22 mouse cellular contexts compared by ENCODE assay signal in genomic region chr15:77126674-77127073, GRCm38 (mm10).
DNase-seq lines count a peak whose midpoint lies in the region; ATAC-seq and TF ChIP-seq lines count a peak whose summit lies in the region.
"Had no signal": no experiment of that assay in that cellular context is flagged by ENCODE, and none has a peak within 500 bp of the region (broad histone marks: within the 10 kb centered on the region; RNA-seq: fewer than 3 reads in every experiment).

No protein-coding gene starts in this region.

- no peaks in the 10 kb centered on the region for H3K9me3 ChIP-seq in liver, embryonic 12.5 days (replicated peaks)
- no peaks in the 10 kb centered on the region for H3K9me3 ChIP-seq in midbrain, embryonic 11.5 days (ENCODE audit: control insufficient read depth, low read length)
- H3K9me3 ChIP-seq in midbrain, embryonic 15.5 days: no peaks in the 10 kb centered on the region
- H3K9me3 ChIP-seq in forebrain, embryonic 15.5 days: no peaks in the 10 kb centered on the region
- H3K9me3 ChIP-seq: embryonic facial prominence, embryonic 13.5 days; embryonic facial prominence, embryonic 15.5 days; forebrain, embryonic 10.5 days; forebrain, embryonic 12.5 days had no signal

- ATAC-seq in liver, embryonic 12.5 days: no peak
- no peak for ATAC-seq in midbrain, embryonic 11.5 days (ENCODE audit: low FRiP score)
- no peak for ATAC-seq in midbrain, embryonic 15.5 days (replicated peaks)
- ATAC-seq in forebrain, embryonic 15.5 days (replicated peaks): no peak
- ATAC-seq: forebrain, embryonic 14.5 days; forebrain, postnatal 0 days had no signal

- H3K4me2 ChIP-seq in liver, embryonic 12.5 days: no peak overlapping the region
- H3K4me2 ChIP-seq in midbrain, embryonic 11.5 days: no peak overlapping the region
- H3K4me2 ChIP-seq in midbrain, embryonic 15.5 days: no peak overlapping the region
- no peak overlapping the region for H3K4me2 ChIP-seq in forebrain, embryonic 15.5 days (replicated peaks)
- H3K4me2 ChIP-seq: embryonic facial prominence, embryonic 13.5 days; embryonic facial prominence, embryonic 15.5 days; forebrain, embryonic 12.5 days had no signal

- H3K27me3 ChIP-seq in liver, adult 2 months (ENCODE audit: control insufficient read depth, insufficient read depth, low read length): no peaks in the 10 kb centered on the region
- no peaks in the 10 kb centered on the region for H3K27me3 ChIP-seq in liver, embryonic 12.5 days (replicated peaks)
- no peaks in the 10 kb centered on the region for H3K27me3 ChIP-seq in midbrain, embryonic 11.5 days (ENCODE audit: control insufficient read depth, insufficient read depth, low read length)
- no peaks in the 10 kb centered on the region for H3K27me3 ChIP-seq in midbrain, embryonic 15.5 days (replicated peaks)
- no peaks in the 10 kb centered on the region for H3K27me3 ChIP-seq in forebrain, embryonic 15.5 days
- H3K27me3 ChIP-seq: embryonic facial prominence, embryonic 13.5 days; embryonic facial prominence, embryonic 15.5 days; forebrain, embryonic 12.5 days had no signal

- peak overlapping the region; percentile 4 for H3K27ac ChIP-seq in liver, adult 2 months (replicated peaks; ENCODE audit: insufficient read depth, low read depth, low read length)
- H3K27ac ChIP-seq in liver, embryonic 12.5 days: no peak overlapping the region
- H3K27ac ChIP-seq in midbrain, embryonic 11.5 days (ENCODE audit: low read depth, low read length): no peak overlapping the region
- H3K27ac ChIP-seq in midbrain, embryonic 15.5 days: no peak overlapping the region
- H3K27ac ChIP-seq in forebrain, embryonic 15.5 days (replicated peaks): no peak overlapping the region
- H3K27ac ChIP-seq: embryonic facial prominence, embryonic 13.5 days; embryonic facial prominence, embryonic 15.5 days; forebrain, embryonic 10.5 days; forebrain, embryonic 12.5 days had no signal

- H3K9ac ChIP-seq in liver, adult 2 months (ENCODE audit: low read depth, low read length): no peak overlapping the region
- H3K9ac ChIP-seq in liver, embryonic 12.5 days: no peak overlapping the region
- H3K9ac ChIP-seq in midbrain, embryonic 11.5 days (ENCODE audit: low read length): no peak overlapping the region
- no peak overlapping the region for H3K9ac ChIP-seq in midbrain, embryonic 15.5 days
- H3K9ac ChIP-seq in forebrain, embryonic 15.5 days (replicated peaks): no peak overlapping the region
- H3K9ac ChIP-seq: embryonic facial prominence, embryonic 13.5 days; embryonic facial prominence, embryonic 15.5 days; forebrain, embryonic 12.5 days; forebrain, postnatal 0 days had no signal

- no peak overlapping the region for H3K4me3 ChIP-seq in liver, adult 2 months (ENCODE audit: insufficient read depth, low read depth, low read length)
- H3K4me3 ChIP-seq in liver, embryonic 12.5 days: no peak overlapping the region
- H3K4me3 ChIP-seq in midbrain, embryonic 11.5 days (ENCODE audit: low read depth, low read length): no peak overlapping the region
- no peak overlapping the region for H3K4me3 ChIP-seq in midbrain, embryonic 15.5 days
- no peak overlapping the region for H3K4me3 ChIP-seq in forebrain, embryonic 15.5 days
- H3K4me3 ChIP-seq: embryonic facial prominence, embryonic 13.5 days; embryonic facial prominence, embryonic 15.5 days; erythroblast, embryonic 14.5 days; forebrain, embryonic 10.5 days; forebrain, embryonic 12.5 days had no signal

- H3K79me2 ChIP-seq in liver, adult 2 months (ENCODE audit: control insufficient read depth, insufficient read depth, low read length): peaks cover 12% of the 10 kb centered on the region

- peaks cover 7% of the 10 kb centered on the region for H3K36me3 ChIP-seq in liver, adult 2 months (ENCODE audit: control insufficient read depth, insufficient read depth, low read length)
- peaks cover 5% of the 10 kb centered on the region for H3K36me3 ChIP-seq in liver, embryonic 12.5 days
- peaks cover 2% of the 10 kb centered on the region; the same call in 1 of the 2 replicates for H3K36me3 ChIP-seq in midbrain, embryonic 11.5 days (ENCODE audit: control insufficient read depth, insufficient read depth, low read length)
- H3K36me3 ChIP-seq in midbrain, embryonic 15.5 days (replicated peaks): 0 out of 2 replicates have a peak, but pooled peaks cover 8% of the 10 kb centered on the region
- H3K36me3 ChIP-seq in forebrain, embryonic 15.5 days: peaks cover 25% of the 10 kb centered on the region

- WGBS in liver, adult 2 months: 54% methylated on average over 3 of the region's 3 CpGs
- 77% methylated on average over 3 of the region's 3 CpGs for WGBS in liver, embryonic 12.5 days (ENCODE audit: insufficient replicate concordance)
- 90% methylated on average over 3 of the region's 3 CpGs for WGBS in midbrain, embryonic 11.5 days
- WGBS in midbrain, embryonic 15.5 days: 95% methylated on average over 3 of the region's 3 CpGs
- WGBS in forebrain, embryonic 15.5 days: 92% methylated on average over 3 of the region's 3 CpGs

- TF ChIP-seq CTCF in liver, adult 2 months (IDR thresholded peaks at IDR 0.05; ENCODE audit: low read depth, low read length): no peak

- peak; percentile 74 for DNase-seq in liver, adult 2 months (ENCODE audit: extremely low read depth, low read depth, low spot score)
- peak; percentile 69 for DNase-seq in midbrain, embryonic 11.5 days (ENCODE audit: low spot score, missing footprints)
- DNase-seq: adrenal gland, adult 2 months; adrenal gland, postnatal 10 days; adrenal gland, postnatal 25 days; cerebellum, adult 11 months; cerebellum, adult 18-20 months; cerebellum, adult 8-10 months; cerebellum, adult 9-11 months; cerebellum, postnatal 14 days; cerebellum, postnatal 36 days; embryo, embryonic 11 days; forebrain, postnatal 0 days had no signal

- no peak for TF ChIP-seq POLR2A in liver, adult 2 months (IDR thresholded peaks at IDR 0.05; ENCODE audit: extremely low read depth, insufficient read depth, low read length)

- H3K4me1 ChIP-seq in liver, adult 2 months (ENCODE audit: control insufficient read depth, insufficient read depth, low read length): peaks cover 28% of the 10 kb centered on the region
- peaks cover 12% of the 10 kb centered on the region for H3K4me1 ChIP-seq in liver, embryonic 12.5 days
- H3K4me1 ChIP-seq in midbrain, embryonic 11.5 days (ENCODE audit: control insufficient read depth, insufficient read depth, low read length): no peaks in the 10 kb centered on the region
- H3K4me1 ChIP-seq in midbrain, embryonic 15.5 days: no peaks in the 10 kb centered on the region
- H3K4me1 ChIP-seq in forebrain, embryonic 15.5 days: peaks cover 10% of the 10 kb centered on the region
- H3K4me1 ChIP-seq: forebrain, embryonic 10.5 days; forebrain, embryonic 12.5 days had no signal
